Mouse (Mus musculus): Measurements from ENCODE around the gene Tom1l2.

Gene Tom1l2

DNA sequence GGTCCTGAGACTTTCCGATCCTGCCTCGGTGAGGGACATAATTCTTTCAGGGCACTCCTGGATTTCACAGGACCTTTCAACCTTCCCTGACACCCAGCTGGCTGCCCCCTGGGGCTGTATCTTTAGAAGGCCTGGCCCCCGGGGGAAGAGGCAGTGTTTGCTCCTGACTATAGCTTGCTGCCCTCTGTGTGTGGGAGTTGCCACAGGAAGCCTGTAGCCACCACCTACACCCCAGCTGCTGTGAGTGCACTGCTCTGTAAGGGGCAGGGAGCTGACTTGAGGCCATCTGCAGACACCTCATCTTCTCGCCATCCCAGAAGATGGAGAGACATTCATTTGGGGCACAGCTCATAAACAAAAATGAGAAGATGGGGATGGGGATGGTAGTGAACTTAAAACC, 120.8 kb downstream of the Tom1l2 start:
- no peak for DNase-seq (ENCODE audit: low read depth, low spot score)

DNA sequence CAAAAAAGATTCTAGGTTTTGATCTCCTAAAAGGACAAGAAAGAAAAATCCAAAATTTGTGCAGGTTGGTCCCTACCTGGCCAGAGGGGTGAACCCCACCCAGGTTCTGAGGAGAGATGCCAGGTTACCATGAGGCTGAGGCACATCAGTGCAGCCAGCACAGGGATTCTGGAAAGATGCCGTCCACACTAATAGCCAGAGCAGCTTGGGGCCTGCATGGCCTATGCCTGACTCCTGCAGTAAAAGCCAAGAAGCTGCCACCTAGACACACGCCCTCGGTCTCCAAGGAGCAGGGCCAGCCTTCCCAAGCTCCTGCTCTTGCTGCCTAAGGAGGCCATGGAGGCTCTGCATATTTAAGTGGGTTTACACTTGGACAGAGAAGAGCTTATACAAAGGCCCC, 121.4 kb downstream of the Tom1l2 start:
- DNase-seq (ENCODE audit: low read depth, low spot score) = no peak

DNA sequence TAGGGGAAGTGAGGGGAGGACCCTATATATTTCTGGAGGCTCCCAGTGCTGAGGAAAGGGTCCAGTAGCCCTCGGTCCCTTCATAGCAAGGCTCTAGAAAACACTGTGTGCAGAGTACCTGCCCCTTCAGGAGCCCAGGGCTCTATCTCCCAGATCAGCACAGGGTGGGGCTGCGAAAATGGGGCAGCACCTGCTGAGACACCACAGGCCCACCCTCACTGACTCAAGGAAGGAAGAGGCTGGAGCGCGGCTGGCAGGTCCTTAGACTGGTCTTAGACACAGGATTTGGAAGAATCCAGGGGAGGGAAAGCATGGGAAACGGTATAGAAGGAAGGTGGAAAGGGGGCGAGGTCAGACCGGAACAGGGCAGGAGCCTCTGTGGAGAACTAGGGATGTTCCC, 122.2 kb downstream of the Tom1l2 start:
- DNase-seq (ENCODE audit: low read depth, low spot score) = no peak

DNA sequence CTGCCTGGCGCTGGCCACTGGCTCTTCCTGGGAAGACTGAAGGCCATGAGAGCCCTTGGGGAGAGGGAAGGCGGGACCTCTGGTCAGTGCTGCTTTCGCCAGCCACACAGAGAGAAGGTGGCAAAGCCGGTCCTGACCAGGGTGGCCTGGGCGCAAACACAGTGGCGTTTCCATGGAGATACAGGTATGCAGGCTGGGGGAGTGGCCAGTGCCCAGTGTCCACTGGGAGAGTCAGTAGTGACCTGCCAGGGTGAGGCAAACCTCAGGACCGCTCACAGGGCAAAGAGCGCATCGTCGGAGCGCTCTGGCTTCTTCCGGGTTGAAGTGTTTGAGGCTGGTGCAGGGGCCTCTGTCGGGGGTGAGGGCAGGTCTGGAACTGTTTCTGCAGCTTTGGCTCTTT, 122.9 kb downstream of the Tom1l2 start:
- DNase-seq (ENCODE audit: low read depth, low spot score) = no peak

DNA sequence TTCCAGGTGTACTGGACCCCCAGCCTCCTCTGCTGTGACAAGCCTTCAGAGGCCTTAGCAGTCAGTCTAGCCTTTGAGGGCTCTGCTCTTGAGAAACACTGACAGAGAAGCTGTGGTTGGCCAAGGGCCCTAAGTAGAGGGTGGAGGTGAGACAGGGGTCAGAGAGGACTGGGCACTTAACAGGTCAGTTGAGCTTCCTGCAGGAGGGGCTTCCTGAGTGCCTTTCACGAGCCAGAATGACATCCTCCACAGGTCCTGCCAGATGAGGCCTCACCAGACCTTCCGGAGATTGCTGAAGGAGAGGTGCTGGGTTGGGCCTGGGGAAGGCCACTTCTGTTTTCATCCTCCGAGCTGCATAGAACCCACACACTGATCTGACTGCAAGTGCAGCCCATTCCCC, 124.2 kb downstream of the Tom1l2 start:
- DNase-seq (ENCODE audit: low read depth, low spot score) = no peak

GRCm38 (mm10) chr11:60225874-60226273, 126.8 kb downstream of the Tom1l2 start:
- no peak for DNase-seq (ENCODE audit: low read depth, low spot score)

GRCm38 (mm10) chr11:60224676-60225075, 128.0 kb downstream of the Tom1l2 start:
- peak; percentile 66 for DNase-seq (ENCODE audit: low read depth, low spot score)

DNA sequence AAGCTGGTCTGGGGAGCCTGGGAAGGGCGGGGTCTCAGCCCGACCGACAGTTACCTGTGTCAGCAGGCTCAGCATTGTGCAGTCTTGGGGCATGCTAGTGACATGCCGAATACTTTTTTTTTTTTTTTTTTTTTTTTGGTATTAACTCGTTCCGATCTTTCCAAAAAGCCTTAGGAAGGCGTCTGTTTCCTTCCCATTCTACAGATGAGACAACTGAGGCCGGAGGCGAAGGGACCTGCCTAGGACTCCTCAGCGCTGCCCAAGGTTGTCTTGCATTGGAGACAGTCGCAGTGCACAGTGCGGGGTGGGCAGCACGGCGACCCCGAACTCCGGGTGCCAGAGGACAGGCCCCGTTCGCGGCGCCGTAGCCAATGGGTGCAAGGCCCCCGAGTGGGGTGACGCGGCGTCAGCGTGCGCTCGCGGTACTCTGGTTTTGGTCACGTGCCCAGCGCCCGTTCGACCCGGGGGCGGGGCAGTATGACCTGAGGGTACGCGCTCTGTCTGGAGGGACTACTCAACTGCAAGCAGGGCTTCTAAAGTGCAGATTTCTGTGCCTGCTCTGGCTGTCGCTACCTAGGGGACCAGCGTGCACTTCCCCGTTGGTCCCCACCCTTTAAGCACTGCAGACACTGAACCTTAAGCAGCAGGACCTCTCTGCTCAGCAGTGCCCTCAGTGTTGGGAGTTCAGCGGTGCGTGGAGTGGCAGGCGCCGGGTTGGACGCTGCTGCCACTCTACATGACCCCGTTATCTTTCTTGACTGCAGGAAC, 130.1 kb downstream of the Tom1l2 start, which contains the start of gene Srebf1:
Gene Srebf1 (minus strand): TSS at position 113 of the 768 bp plus-strand sequence.
- DNase-seq (ENCODE audit: low read depth, low spot score) = no peak

GRCm38 (mm10) chr11:60222085-60222468, 130.6 kb downstream of the Tom1l2 start:
- no peak for DNase-seq (ENCODE audit: low read depth, low spot score)

DNA sequence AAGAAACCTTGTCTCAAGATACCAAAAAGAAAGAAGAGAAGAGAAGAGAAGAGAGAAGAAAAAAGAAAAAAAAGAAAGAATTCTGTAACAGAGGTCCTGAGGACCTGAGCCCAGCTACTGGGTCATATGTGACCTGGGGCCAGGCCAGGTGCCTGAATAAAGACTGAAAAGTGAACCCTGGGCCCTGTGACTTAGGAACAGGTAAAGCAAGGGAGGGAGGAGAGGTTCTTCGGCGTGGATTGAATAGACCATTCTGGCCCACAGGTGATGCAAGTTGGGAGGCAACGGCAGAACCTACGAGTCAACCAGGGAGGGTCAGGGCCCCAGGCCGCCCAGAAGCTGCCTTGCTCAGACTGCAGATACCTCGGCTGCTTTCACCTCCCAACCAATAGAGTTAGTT, 131.3 kb downstream of the Tom1l2 start:
- no peak for DNase-seq (ENCODE audit: low read depth, low spot score)

GRCm38 (mm10) chr11:60220291-60220804, 132.4 kb downstream of the Tom1l2 start:
- DNase-seq (ENCODE audit: low read depth, low spot score) = peak; percentile 89

- peak; percentile 80 for DNase-seq (ENCODE audit: low read depth, low spot score)
These were observed 133.1 kb downstream of the Tom1l2 start for GRCm38 (mm10) chr11:60219609-60220008.

- DNase-seq (ENCODE audit: low read depth, low spot score) = no peak
These were observed 135.2 kb downstream of the Tom1l2 start for GRCm38 (mm10) chr11:60217467-60217866.

DNA sequence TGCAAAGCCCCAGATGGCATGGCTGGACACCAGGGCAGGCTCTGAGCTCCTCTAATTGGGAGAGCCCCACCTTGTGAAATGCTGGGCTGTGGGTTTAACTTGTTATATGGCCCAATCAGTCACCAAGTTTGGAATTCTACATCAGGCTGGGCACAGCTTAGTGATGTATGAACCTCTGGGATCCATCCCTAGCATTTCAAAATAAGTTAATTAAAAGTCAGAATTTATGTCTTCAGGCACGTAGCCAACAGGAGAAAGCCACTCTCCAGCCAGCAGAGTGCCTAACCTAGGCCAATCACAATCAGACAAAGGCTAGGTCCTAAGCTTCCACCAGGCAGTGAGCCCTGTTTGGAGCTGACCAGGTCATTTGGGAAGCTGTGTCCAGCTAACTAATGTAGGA, 136.0 kb downstream of the Tom1l2 start:
- DNase-seq (ENCODE audit: low read depth, low spot score) = no peak

DNA sequence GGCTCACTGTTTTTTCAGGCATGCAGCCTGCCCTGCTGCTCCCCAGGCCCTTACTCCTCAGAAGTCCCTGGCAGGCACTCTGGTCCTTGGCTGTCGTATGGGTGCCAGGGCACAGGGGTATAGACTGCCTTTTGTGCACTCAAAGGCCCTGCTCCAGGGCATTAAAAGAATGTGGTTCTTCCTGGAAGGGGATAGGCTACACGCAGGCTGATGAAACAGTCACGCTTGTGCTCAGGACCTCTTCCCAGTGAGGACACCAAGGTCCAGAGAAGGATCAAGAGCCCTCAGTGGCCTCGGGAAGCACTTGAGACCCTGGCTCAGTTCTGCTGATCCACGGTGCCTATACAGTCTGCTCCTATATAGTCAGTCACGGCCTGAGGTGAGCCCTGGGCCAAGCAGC, 139.4 kb downstream of the Tom1l2 start:
- DNase-seq (ENCODE audit: low read depth, low spot score) = no peak

GRCm38 (mm10) chr11:60211761-60212160, 140.9 kb downstream of the Tom1l2 start:
- DNase-seq (ENCODE audit: low read depth, low spot score) = no peak

- DNase-seq (ENCODE audit: low read depth, low spot score) = no peak
These were observed 141.6 kb downstream of the Tom1l2 start for GRCm38 (mm10) chr11:60211152-60211551.

DNA sequence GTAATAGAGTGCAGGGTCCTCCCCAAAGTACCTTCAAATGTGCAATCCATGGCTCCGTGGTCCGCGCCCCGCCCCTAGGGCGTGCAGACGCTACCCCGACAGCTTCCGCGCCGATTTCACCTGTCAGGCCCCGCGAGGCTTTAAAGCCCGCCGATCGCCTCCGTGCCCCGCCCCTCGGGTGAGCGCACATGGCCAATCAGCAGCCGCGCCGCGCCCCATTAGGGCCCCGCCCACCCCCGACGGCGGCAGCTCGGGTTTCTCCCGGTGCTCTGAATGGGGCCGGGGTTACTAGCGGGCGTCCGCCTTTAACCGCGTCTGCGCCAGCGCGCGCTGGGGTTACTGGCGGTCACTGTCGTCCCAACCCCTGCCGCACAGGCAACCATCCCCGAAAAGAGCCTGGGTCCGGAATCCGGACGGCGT, 142.4 kb downstream of the Tom1l2 start:
- no peak for DNase-seq (ENCODE audit: low read depth, low spot score)

DNA sequence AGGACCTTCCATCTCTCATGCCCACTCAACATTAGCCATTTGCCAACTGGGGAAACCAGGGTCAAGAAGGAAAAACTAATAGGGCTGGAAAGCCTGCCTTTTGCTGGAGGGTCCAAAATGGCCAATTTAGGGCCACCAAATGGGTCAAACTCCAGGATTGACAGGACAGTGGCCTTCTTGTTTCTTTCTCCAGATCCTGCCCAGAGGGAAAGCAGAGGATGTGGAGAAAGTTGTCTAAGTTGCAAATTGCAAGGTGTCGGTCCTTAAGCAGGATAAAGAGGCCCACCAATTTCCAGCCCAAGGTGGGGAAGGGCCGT, 142.8 kb downstream of the Tom1l2 start:
- no peak for DNase-seq (ENCODE audit: low read depth, low spot score)

DNA sequence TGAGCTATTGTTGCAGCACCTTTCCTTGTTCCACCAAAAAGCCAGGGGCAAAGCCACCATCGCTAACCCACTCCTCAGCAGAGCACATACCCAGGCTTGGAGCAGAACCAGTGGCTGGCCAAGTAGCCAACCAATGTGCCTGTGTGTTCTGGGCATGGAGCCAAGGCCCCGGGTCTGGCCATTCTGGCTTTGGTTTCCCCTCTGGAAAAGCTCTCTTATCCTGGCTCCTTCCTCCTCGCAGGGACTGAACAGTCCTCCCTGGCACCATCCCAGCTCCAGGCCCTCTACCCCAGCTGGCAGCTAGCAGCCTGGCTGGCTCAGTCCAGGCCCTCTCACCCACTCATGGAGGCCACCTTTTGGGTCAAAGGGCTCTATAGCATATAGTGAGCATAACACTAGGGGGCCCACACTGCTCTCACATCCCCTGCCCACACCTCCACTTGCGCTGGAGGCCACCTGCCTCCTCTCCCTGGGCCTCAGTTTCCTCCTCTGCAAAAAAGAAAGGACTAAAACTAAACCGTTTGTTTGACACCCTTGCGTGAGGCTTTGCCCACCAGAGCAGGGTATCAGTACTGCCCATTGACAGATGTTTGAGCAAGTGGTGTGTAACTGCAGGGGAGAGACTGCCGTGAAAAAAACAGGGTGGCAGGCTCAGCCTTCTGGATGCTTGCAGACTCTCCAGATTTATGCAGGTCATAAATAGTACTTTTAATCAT, 143.3 kb downstream of the Tom1l2 start:
- peak; percentile 51 for DNase-seq (ENCODE audit: low read depth, low spot score)

DNA sequence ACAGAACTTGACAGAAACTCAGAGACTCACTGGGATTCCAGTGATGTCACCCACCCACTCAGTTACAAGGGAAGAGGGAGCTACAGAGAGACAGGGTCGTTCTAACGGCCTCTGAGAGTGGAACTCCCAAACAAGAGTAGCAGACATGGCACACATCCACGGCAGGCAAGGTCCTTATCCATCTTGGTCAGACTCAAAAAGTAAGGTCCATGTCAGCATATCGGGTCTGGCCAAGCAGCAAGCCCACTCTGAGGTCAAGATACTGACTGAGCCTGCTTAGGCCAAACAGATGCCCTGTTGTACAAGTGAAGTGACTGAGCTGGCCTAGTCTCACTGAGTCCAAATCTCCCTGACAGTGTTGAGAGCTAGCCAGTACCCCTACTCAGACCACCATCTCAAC, 144.0 kb downstream of the Tom1l2 start:
- DNase-seq (ENCODE audit: low read depth, low spot score) = no peak

GRCm38 (mm10) chr11:60208201-60208600, 144.5 kb downstream of the Tom1l2 start:
- DNase-seq (ENCODE audit: low read depth, low spot score) = no peak

DNA sequence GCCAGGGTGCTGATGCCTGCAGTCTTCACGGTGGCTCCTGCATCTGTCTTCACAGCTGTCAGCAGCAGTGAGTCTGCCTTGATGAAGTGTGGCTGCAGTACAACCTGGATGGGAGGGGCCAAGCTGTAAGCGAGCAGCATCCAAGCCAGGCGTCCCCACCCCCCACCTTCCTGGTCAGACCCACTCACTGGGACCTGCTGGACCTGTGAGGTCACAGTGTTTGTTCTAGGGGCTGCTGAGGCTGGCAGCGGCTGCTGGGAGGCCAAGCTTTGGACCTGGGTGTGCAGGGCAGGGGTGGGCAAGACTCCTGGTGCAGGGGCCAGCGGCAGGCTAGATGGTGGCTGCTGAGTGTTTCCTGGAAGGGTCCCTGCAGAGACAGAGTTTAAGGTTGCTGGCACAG, 146.5 kb downstream of the Tom1l2 start:
- DNase-seq (ENCODE audit: low read depth, low spot score) = no peak
